Mouse (Mus musculus): ENCODE measurements around the gene Camk1d. TPM values are rescaled to one million over a fixed set of nuclear protein-coding genes. Genes with fewer than 3 reads are reported as not detected.

Gene Camk1d
- polyA plus RNA-seq, 1 experiment from 2014 or later, result 11.3 TPM

DNA sequence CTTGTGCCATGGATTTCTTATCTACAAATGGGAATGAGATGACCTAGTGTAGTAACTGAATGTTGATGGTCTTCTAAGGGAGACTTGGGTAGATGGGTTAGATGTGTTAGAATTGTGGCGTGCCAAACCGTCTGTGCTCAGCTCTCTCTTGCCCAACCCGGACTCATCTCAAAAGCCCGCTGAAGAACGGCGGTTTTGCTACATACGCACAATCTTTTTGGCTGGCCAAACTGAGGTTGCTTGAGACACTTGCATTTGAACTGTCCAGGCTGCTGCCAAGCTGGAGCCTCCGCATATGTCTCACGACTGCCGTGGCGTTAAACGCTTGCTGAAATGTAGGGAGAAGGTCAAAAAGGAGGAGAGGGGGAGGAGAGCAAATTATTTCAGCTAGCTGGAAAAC, 413.0 kb downstream of the Camk1d start:
- H3K4me1 ChIP-seq (ENCODE audit: control insufficient read depth, insufficient read depth, low read length), result no peaks in the 10 kb centered on the region
- no peak overlapping the region for H3K9ac ChIP-seq (ENCODE audit: low read length)
- H3K9me3 ChIP-seq (replicated peaks; ENCODE audit: control insufficient read depth, low read length), result no peaks in the 10 kb centered on the region
- H3K36me3 ChIP-seq (ENCODE audit: control insufficient read depth, insufficient read depth, low read length), result 0 out of 2 replicates have a peak, but pooled peaks cover 3% of the 10 kb centered on the region
- no peak overlapping the region for H3K4me3 ChIP-seq (replicated peaks; ENCODE audit: low read length)
- WGBS, result 75% methylated on average over 12 of the region's 12 CpGs
- H3K4me2 ChIP-seq (ENCODE audit: low read depth, low read length), result no peak overlapping the region
- no peak for ATAC-seq (ENCODE audit: insufficient read depth, low FRiP score)
- H3K27ac ChIP-seq (ENCODE audit: low read length), result no peak overlapping the region
- H3K27me3 ChIP-seq (ENCODE audit: control insufficient read depth, insufficient read depth, low read length), result no peaks in the 10 kb centered on the region

DNA sequence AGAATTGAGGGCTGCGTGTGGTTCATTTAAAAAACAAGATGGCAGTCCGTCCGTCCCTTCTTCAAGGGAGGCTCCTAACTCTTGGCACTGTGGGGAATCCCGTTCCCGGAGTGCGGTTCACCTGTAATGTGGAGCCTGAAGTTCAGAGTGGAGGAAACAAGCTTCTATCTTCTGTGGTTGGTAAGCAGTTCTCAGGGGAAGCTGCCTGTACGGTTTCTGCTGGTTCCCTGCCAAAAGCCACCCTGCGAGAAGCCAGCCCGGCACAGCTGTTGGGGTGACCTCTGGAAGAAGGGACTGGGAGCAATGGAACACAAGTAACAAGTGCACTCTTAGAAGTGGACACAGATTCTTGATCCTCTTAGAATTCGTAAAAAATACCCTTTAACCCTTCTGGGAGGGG, 416.2 kb downstream of the Camk1d start:
- Histone ChIP-seq H3K4me1 (ENCODE audit: control insufficient read depth, insufficient read depth, low read length) (no peaks in the 10 kb centered on the region), H3K36me3 (ENCODE audit: control insufficient read depth, insufficient read depth, low read length) (0 out of 2 replicates have a peak, but pooled peaks cover 3% of the 10 kb centered on the region), H3K27ac (ENCODE audit: low read length) (no peak overlapping the region), H3K9me3 (replicated peaks; ENCODE audit: control insufficient read depth, low read length) (no peaks in the 10 kb centered on the region), H3K4me3 (replicated peaks; ENCODE audit: low read length) (no peak overlapping the region), H3K9ac (ENCODE audit: low read length) (no peak overlapping the region), H3K4me2 (ENCODE audit: low read depth, low read length) (no peak overlapping the region), H3K27me3 (ENCODE audit: control insufficient read depth, insufficient read depth, low read length) (no peaks in the 10 kb centered on the region)
- 76% methylated on average over 10 of the region's 10 CpGs for WGBS
- no peak for ATAC-seq (ENCODE audit: insufficient read depth, low FRiP score)

DNA sequence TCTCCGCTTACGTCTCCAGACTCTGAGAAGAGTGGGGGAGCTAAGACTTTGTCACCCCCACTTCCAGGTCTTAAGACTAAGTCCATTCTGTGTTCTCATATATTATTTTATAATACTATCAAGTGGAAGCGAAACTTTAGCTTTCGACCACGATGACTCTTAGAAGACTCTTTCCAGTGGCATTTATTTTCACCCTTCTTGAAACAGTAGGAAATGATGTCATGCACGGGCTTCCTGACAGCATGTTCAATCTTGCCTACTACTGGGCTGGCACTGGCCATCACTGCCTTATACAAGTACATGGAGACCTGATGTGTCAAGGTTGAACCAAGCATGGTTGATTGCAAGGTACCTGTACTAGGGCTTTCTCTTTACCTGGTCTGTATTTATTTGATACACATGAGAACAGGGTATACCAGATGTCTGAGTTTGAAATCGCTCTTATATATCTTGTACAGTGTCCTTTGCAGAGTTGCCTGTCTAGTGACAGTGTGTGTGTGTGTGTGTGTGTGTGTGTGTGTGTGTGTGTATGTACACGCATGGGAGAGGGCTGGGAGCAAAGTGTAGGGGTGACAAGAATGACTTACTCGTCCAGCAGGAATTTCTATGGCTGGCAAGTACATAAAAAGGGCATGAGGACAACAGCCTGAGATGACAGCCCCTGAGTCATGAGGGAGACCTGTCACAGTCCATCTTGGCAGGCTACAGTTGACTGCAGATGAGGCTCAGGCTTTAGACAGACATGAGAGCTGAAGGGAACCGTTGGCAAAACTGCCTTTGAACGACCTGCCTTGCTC, 417.4 kb downstream of the Camk1d start:
- no peak overlapping the region for H3K9ac ChIP-seq (ENCODE audit: low read length)
- H3K36me3 ChIP-seq (ENCODE audit: control insufficient read depth, insufficient read depth, low read length), result 0 out of 2 replicates have a peak, but pooled peaks cover 3% of the 10 kb centered on the region
- H3K4me1 ChIP-seq (ENCODE audit: control insufficient read depth, insufficient read depth, low read length), result no peaks in the 10 kb centered on the region
- no peak for ATAC-seq (ENCODE audit: insufficient read depth, low FRiP score)
- no peaks in the 10 kb centered on the region for H3K27me3 ChIP-seq (ENCODE audit: control insufficient read depth, insufficient read depth, low read length)
- H3K4me3 ChIP-seq (replicated peaks; ENCODE audit: low read length), result no peak overlapping the region
- 87% methylated on average over 11 of the region's 11 CpGs for WGBS
- H3K27ac ChIP-seq (ENCODE audit: low read length), result no peak overlapping the region
- no peak overlapping the region for H3K4me2 ChIP-seq (ENCODE audit: low read depth, low read length)
- H3K9me3 ChIP-seq (replicated peaks; ENCODE audit: control insufficient read depth, low read length), result no peaks in the 10 kb centered on the region

DNA sequence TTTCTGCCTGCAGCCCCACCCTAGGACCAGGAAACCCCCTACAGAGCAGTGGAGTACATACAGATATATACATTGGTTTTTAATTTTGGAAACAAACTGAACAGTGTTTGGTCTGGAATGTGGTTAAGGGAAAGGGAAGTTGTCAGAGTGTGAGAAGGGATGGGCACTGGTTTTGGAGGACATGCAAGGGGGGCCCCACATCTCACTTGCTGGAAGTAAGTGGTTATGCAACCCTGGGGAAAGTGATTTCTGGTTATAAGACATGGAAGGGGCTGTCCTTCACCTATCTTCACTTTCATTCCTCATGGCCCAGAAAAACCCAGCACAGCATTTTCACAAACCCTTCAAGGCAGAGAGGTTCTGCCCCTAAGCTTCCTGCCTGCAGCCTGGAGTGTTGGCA, 419.2 kb downstream of the Camk1d start:
- Histone ChIP-seq H3K27ac (ENCODE audit: low read length) (no peak overlapping the region), H3K36me3 (ENCODE audit: control insufficient read depth, insufficient read depth, low read length) (no peaks in the 10 kb centered on the region), H3K9ac (ENCODE audit: low read length) (no peak overlapping the region), H3K4me3 (replicated peaks; ENCODE audit: low read length) (no peak overlapping the region), H3K27me3 (ENCODE audit: control insufficient read depth, insufficient read depth, low read length) (no peaks in the 10 kb centered on the region), H3K4me1 (ENCODE audit: control insufficient read depth, insufficient read depth, low read length) (no peaks in the 10 kb centered on the region), H3K4me2 (ENCODE audit: low read depth, low read length) (no peak overlapping the region), H3K9me3 (replicated peaks; ENCODE audit: control insufficient read depth, low read length) (no peaks in the 10 kb centered on the region)
- no peak for ATAC-seq (ENCODE audit: insufficient read depth, low FRiP score)

DNA sequence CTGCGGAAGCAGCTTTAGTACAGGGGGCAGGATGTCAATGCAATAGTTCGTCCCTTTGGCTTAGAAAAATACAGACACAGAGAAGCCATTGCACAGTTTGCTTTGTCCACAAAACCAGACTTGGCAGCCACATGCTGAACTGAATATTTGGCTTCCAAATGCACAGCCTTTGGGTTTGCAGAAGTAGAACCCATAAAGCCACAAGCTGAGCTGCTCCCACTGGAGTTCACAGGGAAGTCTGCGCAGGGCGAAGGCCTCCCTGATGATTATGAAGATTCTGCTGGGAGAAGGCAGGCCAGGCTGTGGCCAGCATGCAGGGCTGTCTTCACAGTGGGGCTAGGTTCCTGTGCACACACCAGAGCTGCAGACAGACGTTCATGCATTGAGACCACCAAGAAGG, 419.9 kb downstream of the Camk1d start:
- H3K4me3 ChIP-seq (replicated peaks; ENCODE audit: low read length), result no peak overlapping the region
- H3K27ac ChIP-seq (ENCODE audit: low read length), result no peak overlapping the region
- H3K4me2 ChIP-seq (ENCODE audit: low read depth, low read length), result no peak overlapping the region
- no peak for ATAC-seq (ENCODE audit: insufficient read depth, low FRiP score)
- H3K9me3 ChIP-seq (replicated peaks; ENCODE audit: control insufficient read depth, low read length), result no peaks in the 10 kb centered on the region
- no peaks in the 10 kb centered on the region for H3K4me1 ChIP-seq (ENCODE audit: control insufficient read depth, insufficient read depth, low read length)
- WGBS, result 75% methylated on average over 5 of the region's 5 CpGs
- no peaks in the 10 kb centered on the region for H3K27me3 ChIP-seq (ENCODE audit: control insufficient read depth, insufficient read depth, low read length)
- H3K36me3 ChIP-seq (ENCODE audit: control insufficient read depth, insufficient read depth, low read length), result no peaks in the 10 kb centered on the region
- no peak overlapping the region for H3K9ac ChIP-seq (ENCODE audit: low read length)

DNA sequence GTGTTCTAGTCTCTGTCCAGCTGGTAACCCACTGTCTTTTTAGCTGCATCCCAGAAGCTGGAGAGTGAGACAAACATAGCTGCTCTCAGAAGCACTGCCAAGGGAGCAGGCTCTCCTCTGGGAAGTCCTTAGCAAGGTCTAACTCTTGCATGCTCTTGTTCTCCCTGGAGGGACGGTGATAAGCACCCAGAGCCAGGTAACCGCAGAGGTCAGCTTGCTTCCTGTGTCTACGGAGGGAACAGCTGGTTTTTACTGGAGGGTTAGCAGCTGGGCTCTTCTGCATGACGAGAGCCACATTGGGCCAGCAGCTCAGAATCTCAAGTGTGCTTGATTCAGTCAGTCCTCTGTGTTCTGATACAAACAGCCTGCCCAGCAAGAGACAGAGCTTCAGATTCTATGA, 425.7 kb downstream of the Camk1d start:
- H3K4me3 ChIP-seq (replicated peaks; ENCODE audit: low read length), result no peak overlapping the region
- H3K9me3 ChIP-seq (replicated peaks; ENCODE audit: control insufficient read depth, low read length), result peaks cover 7% of the 10 kb centered on the region
- no peak overlapping the region for H3K4me2 ChIP-seq (ENCODE audit: low read depth, low read length)
- H3K27me3 ChIP-seq (ENCODE audit: control insufficient read depth, insufficient read depth, low read length), result no peaks in the 10 kb centered on the region
- ATAC-seq (ENCODE audit: insufficient read depth, low FRiP score), result no peak
- H3K36me3 ChIP-seq (ENCODE audit: control insufficient read depth, insufficient read depth, low read length), result no peaks in the 10 kb centered on the region
- 53% methylated on average over 4 of the region's 4 CpGs for WGBS
- H3K4me1 ChIP-seq (ENCODE audit: control insufficient read depth, insufficient read depth, low read length), result peaks cover 13% of the 10 kb centered on the region
- no peak overlapping the region for H3K9ac ChIP-seq (ENCODE audit: low read length)
- H3K27ac ChIP-seq (ENCODE audit: low read length), result no peak overlapping the region

DNA sequence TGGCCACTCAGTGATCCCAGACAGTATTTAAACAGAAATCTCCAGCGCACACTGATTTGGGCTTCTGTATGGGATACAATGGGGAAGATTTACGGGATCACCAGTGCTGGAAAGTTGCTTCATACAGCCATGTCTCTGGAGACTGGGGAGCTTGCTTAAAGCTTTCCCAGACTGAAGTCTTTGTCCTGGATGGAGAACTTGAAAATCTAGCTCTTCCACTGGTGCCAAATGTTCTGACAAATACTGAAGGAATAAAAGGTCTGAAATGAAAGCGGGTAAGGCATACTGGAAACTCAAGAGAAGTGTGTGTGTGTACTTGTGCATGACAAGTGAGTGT, 427.3 kb downstream of the Camk1d start:
- 62% methylated on average over 3 of the region's 3 CpGs for WGBS
- Histone ChIP-seq H3K9me3 (replicated peaks; ENCODE audit: control insufficient read depth, low read length) (peaks cover 7% of the 10 kb centered on the region), H3K36me3 (ENCODE audit: control insufficient read depth, insufficient read depth, low read length) (no peaks in the 10 kb centered on the region), H3K4me2 (ENCODE audit: low read depth, low read length) (no peak overlapping the region), H3K27ac (ENCODE audit: low read length) (peak overlapping the region; percentile 92), H3K9ac (ENCODE audit: low read length) (no peak overlapping the region), H3K4me3 (replicated peaks; ENCODE audit: low read length) (no peak overlapping the region), H3K27me3 (ENCODE audit: control insufficient read depth, insufficient read depth, low read length) (no peaks in the 10 kb centered on the region), H3K4me1 (ENCODE audit: control insufficient read depth, insufficient read depth, low read length) (peaks cover 13% of the 10 kb centered on the region)
- ATAC-seq (ENCODE audit: insufficient read depth, low FRiP score), result peak; percentile 26; the same call in 1 of the 2 replicates

DNA sequence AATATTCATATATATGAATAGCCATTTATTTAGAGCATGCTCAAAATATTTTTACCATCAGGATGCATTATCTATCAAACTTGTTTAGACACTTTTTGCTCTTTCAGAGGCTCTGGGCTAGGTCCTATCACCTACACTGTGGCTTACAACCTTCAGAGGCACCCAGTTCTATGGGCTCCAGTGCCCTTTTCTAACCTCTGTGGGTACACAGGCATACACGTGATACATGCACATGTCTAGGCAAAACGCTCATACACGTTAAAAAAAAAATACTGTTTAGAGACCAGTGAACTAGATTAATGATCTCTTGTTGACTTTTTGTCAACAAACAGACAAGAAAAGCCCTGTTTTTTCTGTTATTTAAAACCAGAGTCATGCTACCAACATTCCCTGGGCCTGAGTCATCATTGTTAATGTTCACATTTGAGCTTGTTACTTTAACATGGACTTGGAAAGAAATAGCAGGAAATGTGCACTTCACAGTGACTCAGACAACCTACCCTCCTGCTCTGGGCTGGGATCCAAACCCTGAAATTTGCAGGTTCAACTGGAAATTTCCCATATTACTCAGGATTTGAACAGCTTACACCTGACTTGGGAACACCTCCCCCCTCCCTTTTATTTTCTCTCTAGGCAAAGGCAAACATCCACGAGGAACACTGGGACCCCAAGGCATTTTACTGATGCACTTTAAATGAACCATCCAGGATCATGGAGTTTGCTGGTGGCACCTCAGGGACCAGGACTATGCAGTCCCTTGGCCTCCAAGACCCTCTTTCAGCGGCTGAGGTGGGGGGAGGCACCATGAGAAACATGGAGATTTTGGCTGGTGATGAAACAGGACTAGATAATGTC, 427.9 kb downstream of the Camk1d start:
- Histone ChIP-seq H3K4me1 (ENCODE audit: control insufficient read depth, insufficient read depth, low read length) (peaks cover 13% of the 10 kb centered on the region), H3K36me3 (ENCODE audit: control insufficient read depth, insufficient read depth, low read length) (no peaks in the 10 kb centered on the region), H3K4me2 (ENCODE audit: low read depth, low read length) (no peak overlapping the region), H3K27me3 (ENCODE audit: control insufficient read depth, insufficient read depth, low read length) (no peaks in the 10 kb centered on the region), H3K27ac (ENCODE audit: low read length) (peak overlapping the region; percentile 92), H3K9me3 (replicated peaks; ENCODE audit: control insufficient read depth, low read length) (peaks cover 7% of the 10 kb centered on the region), H3K4me3 (replicated peaks; ENCODE audit: low read length) (no peak overlapping the region), H3K9ac (ENCODE audit: low read length) (no peak overlapping the region)
- ATAC-seq (ENCODE audit: insufficient read depth, low FRiP score), result peak; percentile 91; the same call in 1 of the 2 replicates
- WGBS, result 20% methylated on average over 5 of the region's 5 CpGs

DNA sequence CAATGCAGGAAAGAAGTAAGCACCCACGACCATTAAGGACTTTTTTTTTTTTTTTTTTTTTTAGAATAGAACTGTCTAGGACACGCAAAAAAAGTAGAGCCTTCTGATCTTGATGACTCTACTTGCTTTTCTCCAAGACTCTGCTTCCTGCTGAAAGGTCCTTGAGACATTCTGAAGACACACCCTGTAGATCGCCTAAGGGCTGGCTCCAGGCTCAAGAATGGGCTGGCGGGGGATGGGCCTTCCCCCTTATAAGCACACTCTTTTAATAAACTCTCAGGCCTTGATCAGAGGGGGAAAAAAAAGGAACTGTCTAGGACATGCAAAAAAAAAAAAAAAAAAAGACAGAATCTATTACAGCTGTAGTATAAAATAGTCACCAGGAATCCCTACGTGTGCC, 430.0 kb downstream of the Camk1d start:
- peaks cover 13% of the 10 kb centered on the region for H3K4me1 ChIP-seq (ENCODE audit: control insufficient read depth, insufficient read depth, low read length)
- H3K27me3 ChIP-seq (ENCODE audit: control insufficient read depth, insufficient read depth, low read length), result no peaks in the 10 kb centered on the region
- no peak overlapping the region for H3K9ac ChIP-seq (ENCODE audit: low read length)
- H3K36me3 ChIP-seq (ENCODE audit: control insufficient read depth, insufficient read depth, low read length), result no peaks in the 10 kb centered on the region
- ATAC-seq (ENCODE audit: insufficient read depth, low FRiP score), result no peak
- no peak overlapping the region for H3K4me2 ChIP-seq (ENCODE audit: low read depth, low read length)
- H3K27ac ChIP-seq (ENCODE audit: low read length), result no peak overlapping the region
- 67% methylated on average over 5 of the region's 5 CpGs for WGBS
- H3K9me3 ChIP-seq (replicated peaks; ENCODE audit: control insufficient read depth, low read length), result peaks cover 7% of the 10 kb centered on the region
- H3K4me3 ChIP-seq (replicated peaks; ENCODE audit: low read length), result no peak overlapping the region

Measured in stomach, embryonic 16.5 days (tissue).